Mouse (Mus musculus): ENCODE measurements around the gene Prepl. TPM values are rescaled to one million over a fixed set of nuclear protein-coding genes. Genes with fewer than 3 reads are reported as not detected.
A peak's percentile ranks its signal among the peaks of the same experiment; 100 is the strongest.

Gene Prepl
- polyA plus RNA-seq, 1 experiment from 2014 or later, result 60.6 TPM

GRCm38 (mm10) chr17:85030651-85031050, 59.4 kb downstream of the Prepl start:
- Histone ChIP-seq H3K9me3 (replicated peaks) (no peaks in the 10 kb centered on the region), H3K27ac (no peak overlapping the region), H3K4me2 (replicated peaks) (no peak overlapping the region), H3K36me3 (no peaks in the 10 kb centered on the region), H3K4me1 (no peaks in the 10 kb centered on the region), H3K4me3 (no peak overlapping the region), H3K9ac (no peak overlapping the region), H3K27me3 (no peaks in the 10 kb centered on the region)
- WGBS, result 82% methylated on average over 5 of the region's 5 CpGs
- no peak for ATAC-seq (ENCODE audit: low FRiP score)

- WGBS, result 95% methylated on average over 10 of the region's 10 CpGs
- Histone ChIP-seq H3K4me1 (no peaks in the 10 kb centered on the region), H3K9me3 (replicated peaks) (no peaks in the 10 kb centered on the region), H3K27ac (no peak overlapping the region), H3K4me2 (replicated peaks) (no peak overlapping the region), H3K27me3 (no peaks in the 10 kb centered on the region), H3K9ac (no peak overlapping the region), H3K36me3 (no peaks in the 10 kb centered on the region), H3K4me3 (no peak overlapping the region)
- ATAC-seq (ENCODE audit: low FRiP score), result no peak
Observed at GRCm38 (mm10) chr17:85028797-85029196, 61.2 kb downstream of the Prepl start.

DNA sequence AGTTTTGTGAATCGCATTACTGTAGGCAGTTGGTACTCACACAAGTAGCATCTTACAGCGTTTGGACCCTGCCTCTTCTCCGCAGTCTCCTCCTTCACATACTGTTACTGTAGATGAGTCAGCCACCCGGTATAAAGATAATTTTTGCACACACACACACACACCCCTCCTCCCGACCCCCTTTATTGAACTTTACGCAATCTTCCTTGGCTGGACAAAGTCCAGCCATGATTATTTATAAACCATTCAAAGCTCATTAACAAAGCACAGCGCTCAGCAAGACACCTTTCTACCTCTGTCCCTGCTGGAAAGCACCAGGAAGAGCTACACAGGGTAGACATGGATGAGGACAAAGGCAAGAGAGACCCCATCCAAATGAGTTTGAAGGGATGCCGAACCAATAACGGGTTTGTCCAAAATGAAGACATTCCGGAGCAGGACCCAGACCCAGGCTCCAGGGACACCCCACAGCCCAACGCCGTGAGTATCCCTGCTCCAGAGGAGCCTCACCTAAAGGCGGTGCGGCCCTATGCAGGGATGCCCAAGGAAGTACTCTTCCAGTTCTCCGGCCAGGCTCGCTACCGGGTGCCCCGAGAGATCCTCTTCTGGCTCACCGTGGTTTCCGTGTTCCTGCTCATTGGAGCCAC, 61.8 kb downstream of the Prepl start, which contains the start of gene Slc3a1:
Slc3a1 (plus strand) TSS at position 284 of the 647 bp plus-strand sequence.
- no peaks in the 10 kb centered on the region for H3K27me3 ChIP-seq
- 88% methylated on average over 20 of the region's 20 CpGs for WGBS
- H3K4me3 ChIP-seq, result no peak within 1 kb of the TSS
- H3K4me1 ChIP-seq, result no peaks in the 10 kb centered on the region; the same call in 1 of the 2 replicates
- no peaks in the 10 kb centered on the region for H3K9me3 ChIP-seq (replicated peaks)
- H3K36me3 ChIP-seq, result no peaks in the 10 kb centered on the region
- no peak within 1 kb of the TSS for H3K9ac ChIP-seq
- no peak within 1 kb of the TSS for H3K4me2 ChIP-seq (replicated peaks)
- no peak for ATAC-seq (ENCODE audit: low FRiP score)
- H3K27ac ChIP-seq, result no peak within 1 kb of the TSS

DNA sequence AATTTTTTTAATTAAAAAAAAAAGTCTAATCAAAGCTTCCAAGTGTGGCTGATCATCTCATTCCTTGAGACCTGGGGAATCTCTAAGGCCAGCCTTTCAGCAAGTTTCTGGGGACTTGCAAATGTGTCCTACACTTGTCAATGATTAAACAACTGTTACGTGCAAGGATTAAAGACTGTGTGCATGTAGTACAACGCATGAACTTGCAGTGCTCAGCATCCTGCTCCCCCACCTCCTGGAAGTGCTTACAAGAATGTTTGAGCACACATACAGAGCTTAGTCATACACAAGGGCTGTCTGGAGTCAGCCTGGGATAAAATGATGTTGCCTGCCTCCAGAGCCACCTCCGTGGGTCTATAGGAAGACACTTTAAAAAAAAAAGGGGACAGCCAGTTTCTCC, 62.8 kb downstream of the Prepl start:
- no peaks in the 10 kb centered on the region for H3K36me3 ChIP-seq
- no peaks in the 10 kb centered on the region; the same call in 1 of the 2 replicates for H3K4me1 ChIP-seq
- no peak overlapping the region for H3K9ac ChIP-seq
- 85% methylated on average over 3 of the region's 3 CpGs for WGBS
- H3K9me3 ChIP-seq (replicated peaks), result no peaks in the 10 kb centered on the region
- no peak overlapping the region for H3K4me3 ChIP-seq
- H3K27ac ChIP-seq, result no peak overlapping the region
- no peak overlapping the region for H3K4me2 ChIP-seq (replicated peaks)
- H3K27me3 ChIP-seq, result no peaks in the 10 kb centered on the region
- ATAC-seq (ENCODE audit: low FRiP score), result no peak

DNA sequence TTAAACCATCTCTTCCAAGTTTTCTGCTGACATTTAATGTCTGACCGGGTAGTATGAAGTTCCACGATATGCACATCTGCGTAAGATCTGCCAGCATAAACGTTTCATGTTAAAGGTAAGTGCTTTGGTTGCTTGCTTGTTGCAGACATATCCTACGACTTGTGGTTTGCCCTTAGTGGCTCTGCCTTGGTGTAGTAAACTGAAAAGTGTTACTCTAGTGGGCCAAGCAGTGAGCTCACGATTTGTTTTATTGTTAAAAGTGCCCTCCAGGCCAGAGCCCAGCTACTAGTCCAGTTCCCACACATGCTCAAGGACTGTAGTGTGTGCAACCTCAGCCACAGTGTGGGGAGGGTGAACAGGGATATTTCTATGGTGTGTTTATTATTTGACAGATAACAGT, 63.6 kb downstream of the Prepl start:
- H3K36me3 ChIP-seq, result no peaks in the 10 kb centered on the region
- no peak overlapping the region for H3K9ac ChIP-seq
- ATAC-seq (ENCODE audit: low FRiP score), result no peak
- no peaks in the 10 kb centered on the region for H3K9me3 ChIP-seq (replicated peaks)
- no peak overlapping the region for H3K27ac ChIP-seq
- H3K4me2 ChIP-seq (replicated peaks), result no peak overlapping the region
- no peak overlapping the region for H3K4me3 ChIP-seq
- no peaks in the 10 kb centered on the region for H3K27me3 ChIP-seq
- H3K4me1 ChIP-seq, result no peaks in the 10 kb centered on the region; the same call in 1 of the 2 replicates
- 95% methylated on average over 6 of the region's 6 CpGs for WGBS

GRCm38 (mm10) chr17:85025151-85025550, 64.9 kb downstream of the Prepl start:
- no peak overlapping the region for H3K4me2 ChIP-seq (replicated peaks)
- no peak overlapping the region for H3K27ac ChIP-seq
- H3K4me3 ChIP-seq, result no peak overlapping the region
- no peaks in the 10 kb centered on the region for H3K36me3 ChIP-seq
- ATAC-seq (ENCODE audit: low FRiP score), result no peak
- H3K27me3 ChIP-seq, result no peaks in the 10 kb centered on the region
- no peak overlapping the region for H3K9ac ChIP-seq
- H3K9me3 ChIP-seq (replicated peaks), result no peaks in the 10 kb centered on the region
- WGBS, result 93% methylated on average over 6 of the region's 6 CpGs
- no peaks in the 10 kb centered on the region; the same call in 1 of the 2 replicates for H3K4me1 ChIP-seq

DNA sequence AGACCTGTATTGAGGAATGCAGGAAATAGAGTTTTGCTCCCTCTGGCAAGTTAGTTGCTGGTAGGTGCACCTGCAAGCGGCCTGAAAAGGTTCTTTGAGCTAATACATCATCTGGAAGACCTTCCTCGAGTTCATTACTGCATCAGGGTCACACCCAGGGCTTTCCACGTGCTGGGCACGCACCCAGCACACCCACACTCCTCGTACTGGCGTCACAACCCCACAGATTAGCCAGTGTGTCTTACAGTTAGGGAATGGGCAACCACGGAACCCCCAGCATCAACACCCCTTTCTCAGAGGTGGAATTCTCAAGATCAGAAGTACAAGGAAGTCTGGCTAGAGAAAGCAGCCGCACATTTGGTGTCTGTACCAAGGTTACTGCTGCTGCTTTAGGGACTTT, 65.8 kb downstream of the Prepl start:
- Histone ChIP-seq H3K9me3 (replicated peaks) (no peaks in the 10 kb centered on the region), H3K4me1 (no peaks in the 10 kb centered on the region; the same call in 1 of the 2 replicates), H3K27ac (no peak overlapping the region), H3K36me3 (no peaks in the 10 kb centered on the region), H3K4me2 (replicated peaks) (no peak overlapping the region), H3K27me3 (no peaks in the 10 kb centered on the region), H3K4me3 (no peak overlapping the region), H3K9ac (no peak overlapping the region)
- WGBS, result 91% methylated on average over 8 of the region's 8 CpGs
- no peak for ATAC-seq (ENCODE audit: low FRiP score)

DNA sequence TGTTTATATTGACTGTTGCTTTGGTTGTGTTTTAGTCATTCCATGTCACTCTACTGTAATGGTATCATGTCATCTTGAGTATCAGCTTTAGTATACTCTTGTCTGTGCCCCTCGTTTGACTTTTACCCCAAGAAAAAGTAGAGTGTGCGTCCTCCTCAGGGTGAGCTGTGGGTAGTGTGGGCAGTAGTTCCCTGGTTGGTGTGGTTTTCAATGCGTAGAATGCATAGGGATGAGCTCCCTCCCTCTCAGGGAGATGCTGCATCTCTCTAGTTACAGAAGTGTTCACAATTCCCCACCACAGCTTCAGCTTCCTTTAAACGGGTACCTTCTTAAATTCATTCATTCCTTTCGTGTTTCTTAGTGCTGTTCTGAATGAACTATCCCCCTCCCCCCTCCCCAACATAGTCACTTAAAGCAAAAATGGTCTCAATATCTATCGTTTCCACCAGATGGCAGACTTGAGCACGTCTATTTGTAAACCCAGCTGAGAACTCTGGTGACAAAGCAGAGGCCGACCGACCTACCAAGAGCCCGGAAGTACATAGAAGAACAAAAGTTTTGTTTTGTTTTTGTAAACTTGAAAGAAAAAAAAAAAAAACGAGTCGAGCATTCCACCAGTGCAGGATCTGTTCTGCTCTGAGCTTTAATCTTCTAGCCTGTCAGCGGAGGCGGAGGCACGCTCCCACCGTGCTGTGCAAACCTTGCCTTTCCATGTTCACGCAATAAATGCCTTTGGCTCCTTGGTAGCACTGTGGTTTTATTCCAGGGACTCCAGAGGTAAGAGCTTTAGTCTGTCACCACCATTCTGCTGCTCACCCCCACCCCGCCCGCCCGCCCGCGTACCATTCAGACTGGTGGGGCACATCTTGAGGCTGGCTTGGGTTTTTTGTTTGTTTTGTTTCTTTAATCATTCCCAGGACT, 66.5 kb downstream of the Prepl start:
- WGBS, result 65% methylated on average over 22 of the region's 22 CpGs
- Histone ChIP-seq H3K9ac (no peak overlapping the region), H3K4me1 (no peaks in the 10 kb centered on the region; the same call in 1 of the 2 replicates), H3K4me2 (replicated peaks) (no peak overlapping the region), H3K9me3 (replicated peaks) (no peaks in the 10 kb centered on the region), H3K27me3 (no peaks in the 10 kb centered on the region), H3K27ac (no peak overlapping the region), H3K4me3 (no peak overlapping the region), H3K36me3 (no peaks in the 10 kb centered on the region)
- peak; percentile 26; the same call in 1 of the 2 replicates for ATAC-seq (ENCODE audit: low FRiP score)

GRCm38 (mm10) chr17:85020343-85020742, 69.7 kb downstream of the Prepl start:
- no peak for ATAC-seq (ENCODE audit: low FRiP score)
- no peaks in the 10 kb centered on the region for H3K27me3 ChIP-seq
- WGBS, result 84% methylated on average over 3 of the region's 3 CpGs
- no peak overlapping the region for H3K4me3 ChIP-seq
- H3K27ac ChIP-seq, result no peak overlapping the region
- 0 out of 2 replicates have a peak, but pooled peaks cover 3% of the 10 kb centered on the region for H3K36me3 ChIP-seq
- no peaks in the 10 kb centered on the region; the same call in 1 of the 2 replicates for H3K4me1 ChIP-seq
- H3K4me2 ChIP-seq (replicated peaks), result no peak overlapping the region
- no peaks in the 10 kb centered on the region for H3K9me3 ChIP-seq (replicated peaks)
- H3K9ac ChIP-seq, result no peak overlapping the region

DNA sequence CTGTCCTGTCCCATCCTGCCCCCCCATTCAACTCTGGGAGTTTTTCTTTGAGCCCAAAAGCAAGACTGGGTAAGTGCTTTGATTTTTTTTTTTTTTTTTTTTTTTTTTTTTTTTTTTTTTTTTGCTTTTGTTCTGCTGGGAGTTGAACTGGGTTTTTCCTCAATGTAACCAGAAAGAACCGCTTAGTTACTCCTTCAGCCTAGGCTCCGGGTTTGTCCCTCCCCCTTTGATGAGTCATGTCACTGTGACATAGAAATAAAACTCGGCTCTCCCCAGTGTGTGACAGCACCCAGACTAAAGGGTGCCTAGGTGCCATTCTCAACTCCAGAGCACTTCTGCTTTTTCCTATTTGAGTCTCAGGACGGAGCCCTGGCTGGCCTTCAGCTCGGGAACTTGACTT, 71.2 kb downstream of the Prepl start:
- WGBS, result 89% methylated on average over 5 of the region's 5 CpGs
- no peak for ATAC-seq (ENCODE audit: low FRiP score)
- H3K36me3 ChIP-seq, result 0 out of 2 replicates have a peak, but pooled peaks cover 3% of the 10 kb centered on the region
- H3K9ac ChIP-seq, result no peak overlapping the region
- no peak overlapping the region for H3K27ac ChIP-seq
- H3K4me2 ChIP-seq (replicated peaks), result no peak overlapping the region
- H3K4me3 ChIP-seq, result no peak overlapping the region
- H3K27me3 ChIP-seq, result no peaks in the 10 kb centered on the region
- no peaks in the 10 kb centered on the region; the same call in 1 of the 2 replicates for H3K4me1 ChIP-seq
- H3K9me3 ChIP-seq (replicated peaks), result no peaks in the 10 kb centered on the region

DNA sequence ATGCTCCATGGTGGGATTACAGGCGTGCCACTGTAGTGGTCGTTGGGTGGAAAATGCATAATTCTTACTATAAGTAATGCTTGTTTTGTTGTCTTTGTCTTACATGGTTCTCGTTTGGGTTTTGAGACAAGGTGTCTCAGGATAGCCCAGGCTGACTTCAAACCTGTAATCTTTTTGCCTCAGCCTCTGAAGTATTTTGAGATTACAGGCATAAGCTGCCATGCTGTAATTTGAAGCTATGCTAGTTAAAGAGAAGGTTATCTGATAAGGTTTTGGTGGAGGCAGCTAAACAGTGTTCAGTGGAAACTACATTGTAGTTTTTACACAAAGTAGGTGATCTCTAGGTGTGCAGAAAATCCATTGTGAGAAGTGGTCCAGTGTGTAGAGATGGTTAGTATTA, 71.7 kb downstream of the Prepl start:
- H3K27me3 ChIP-seq, result no peaks in the 10 kb centered on the region
- no peaks in the 10 kb centered on the region for H3K9me3 ChIP-seq (replicated peaks)
- H3K36me3 ChIP-seq, result 0 out of 2 replicates have a peak, but pooled peaks cover 3% of the 10 kb centered on the region
- no peak for ATAC-seq (ENCODE audit: low FRiP score)
- H3K4me1 ChIP-seq, result no peaks in the 10 kb centered on the region; the same call in 1 of the 2 replicates
- 93% methylated on average over 3 of the region's 3 CpGs for WGBS
- H3K27ac ChIP-seq, result no peak overlapping the region
- H3K4me3 ChIP-seq, result no peak overlapping the region
- no peak overlapping the region for H3K4me2 ChIP-seq (replicated peaks)
- no peak overlapping the region for H3K9ac ChIP-seq

- Histone ChIP-seq H3K9ac (no peak overlapping the region), H3K4me3 (no peak overlapping the region), H3K9me3 (replicated peaks) (no peaks in the 10 kb centered on the region), H3K27me3 (no peaks in the 10 kb centered on the region), H3K36me3 (peaks cover 19% of the 10 kb centered on the region), H3K4me1 (no peaks in the 10 kb centered on the region), H3K27ac (no peak overlapping the region), H3K4me2 (replicated peaks) (no peak overlapping the region)
- 92% methylated on average over 3 of the region's 3 CpGs for WGBS
- ATAC-seq (ENCODE audit: low FRiP score), result no peak
Observed at GRCm38 (mm10) chr17:85014632-85015031, 75.4 kb downstream of the Prepl start.

All from hindbrain, embryonic 12.5 days (tissue).